In the genomic region with DNA sequence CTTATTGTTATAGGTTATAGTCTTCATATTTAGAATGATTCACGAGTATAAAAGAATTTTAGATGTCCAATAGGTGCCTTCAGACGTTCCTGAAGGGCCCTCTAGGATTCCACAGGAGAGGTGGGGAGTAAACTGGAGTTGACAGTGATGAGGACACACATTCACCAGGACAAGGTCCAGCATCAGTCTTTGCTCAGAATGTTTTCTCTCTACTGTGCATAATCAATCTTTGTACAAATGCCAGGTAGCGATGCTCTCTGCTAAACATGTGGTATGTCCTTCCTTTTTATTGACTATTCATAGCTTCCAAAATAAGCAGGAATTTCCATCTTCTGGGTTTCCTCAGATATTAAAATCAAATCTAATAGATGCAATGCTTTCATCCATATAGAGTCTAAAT, we compare ENCODE assay signal across 23 mouse cellular contexts. TPM values are rescaled to one million over a fixed set of nuclear protein-coding genes. Genes with fewer than 3 reads are reported as not detected.
DNase-seq lines count a peak whose midpoint lies in the region; ATAC-seq and TF ChIP-seq lines count a peak whose summit lies in the region.
"Had no signal": no experiment of that assay in that cellular context is flagged by ENCODE, and none has a peak within 500 bp of the region (broad histone marks: within the 10 kb centered on the region; RNA-seq: fewer than 3 reads in every experiment).

No protein-coding gene starts in this region.

- no peaks in the 10 kb centered on the region for H3K79me2 ChIP-seq in liver, adult 2 months (ENCODE audit: control insufficient read depth, insufficient read depth, low read length)
- H3K79me2 ChIP-seq in MEL (ENCODE audit: control insufficient read depth, insufficient read depth, low read length, poor library complexity) = no peaks in the 10 kb centered on the region

- ATAC-seq in liver, embryonic 11.5 days (replicated peaks; ENCODE audit: low FRiP score) = no peak
- ATAC-seq in liver, embryonic 16.5 days (ENCODE audit: low read depth) = peak; percentile 71
- peak; percentile 94 for ATAC-seq in liver, postnatal 0 days
- no peak for ATAC-seq in liver, embryonic 12.5 days
- no peak for ATAC-seq in megakaryocyte progenitor cell, adult 5-6 weeks (replicated peaks; ENCODE audit: poor library complexity)
- ATAC-seq: activated CD4-positive, CD25-positive, alpha-beta regulatory T cell, adult 4 months; CD4-positive, CD25-positive, alpha-beta regulatory T cell, adult 4 months; Patski had no signal

- TF ChIP-seq RAD21 in MEL (IDR thresholded peaks at IDR 0.05; ENCODE audit: low read depth, low read length) = no peak

- no peak overlapping the region for H3K27ac ChIP-seq in liver, adult 2 months (replicated peaks; ENCODE audit: insufficient read depth, low read depth, low read length)
- H3K27ac ChIP-seq in liver, embryonic 11.5 days (ENCODE audit: low read depth, low read length) = no peak overlapping the region
- no peak overlapping the region for H3K27ac ChIP-seq in liver, embryonic 16.5 days (ENCODE audit: low read length)
- H3K27ac ChIP-seq in liver, postnatal 0 days (ENCODE audit: low read depth) = 0 out of 2 replicates have a peak overlapping the region, but pooled peaks have one; percentile 35
- H3K27ac ChIP-seq in liver, embryonic 12.5 days = no peak overlapping the region
- peak overlapping the region; percentile 70 for H3K27ac ChIP-seq in MEL (ENCODE audit: control insufficient read depth, low read depth, low read length)

- TF ChIP-seq CTCF in liver, adult 2 months (IDR thresholded peaks at IDR 0.05; ENCODE audit: low read depth, low read length) = no peak
- TF ChIP-seq CTCF in liver, postnatal 0 days (IDR thresholded peaks at IDR 0.05; ENCODE audit: low read depth) = no peak
- no peak for TF ChIP-seq CTCF in MEL (IDR thresholded peaks at IDR 0.05 in 2 of 3, conservative IDR thresholded peaks at IDR 0.05 in 1 of 3; ENCODE audit: control insufficient read depth in 1 of 3, insufficient read depth in 1 of 3, low read depth in 2 of 3, low read length in 3 of 3, poor library complexity in 1 of 3, severe bottlenecking in 1 of 3)

- no peak overlapping the region for H3K4me3 ChIP-seq in liver, adult 2 months (ENCODE audit: insufficient read depth, low read depth, low read length)
- no peak overlapping the region for H3K4me3 ChIP-seq in liver, embryonic 11.5 days (ENCODE audit: low read depth, low read length)
- no peak overlapping the region for H3K4me3 ChIP-seq in liver, embryonic 16.5 days (ENCODE audit: low read depth, low read length)
- H3K4me3 ChIP-seq in liver, postnatal 0 days (ENCODE audit: low read depth, low read length) = no peak overlapping the region
- no peak overlapping the region for H3K4me3 ChIP-seq in liver, embryonic 12.5 days
- H3K4me3 ChIP-seq in MEL (ENCODE audit: control insufficient read depth in 1 of 2, insufficient read depth in 1 of 2, low read depth in 2 of 2, low read length in 2 of 2) = peak overlapping the region; percentile 33 to 46; a peak in 3 of 4 replicates

- WGBS in liver, adult 2 months = 16% methylated on average over 3 of the region's 3 CpGs
- 69% methylated on average over 3 of the region's 3 CpGs for WGBS in liver, embryonic 11.5 days
- WGBS in liver, embryonic 16.5 days (ENCODE audit: insufficient replicate concordance) = 34% methylated on average over 3 of the region's 3 CpGs
- WGBS in liver, postnatal 0 days (ENCODE audit: insufficient replicate concordance) = 45% methylated on average over 3 of the region's 3 CpGs
- WGBS in liver, embryonic 12.5 days (ENCODE audit: insufficient replicate concordance) = 50% methylated on average over 3 of the region's 3 CpGs

- H3K36me3 ChIP-seq in liver, adult 2 months (ENCODE audit: control insufficient read depth, insufficient read depth, low read length) = no peaks in the 10 kb centered on the region
- H3K36me3 ChIP-seq in liver, embryonic 11.5 days (ENCODE audit: control insufficient read depth, insufficient read depth, low read length) = no peaks in the 10 kb centered on the region
- H3K36me3 ChIP-seq in liver, embryonic 16.5 days (ENCODE audit: control insufficient read depth, insufficient read depth) = no peaks in the 10 kb centered on the region
- H3K36me3 ChIP-seq in liver, postnatal 0 days (replicated peaks; ENCODE audit: insufficient read depth, low read length) = no peaks in the 10 kb centered on the region
- no peaks in the 10 kb centered on the region for H3K36me3 ChIP-seq in liver, embryonic 12.5 days
- peaks cover 0 to 15% of the 10 kb centered on the region in 2 experiments; a peak in 2 of 4 replicates for H3K36me3 ChIP-seq in MEL (ENCODE audit: control insufficient read depth in 1 of 2, insufficient read depth in 2 of 2, low read length in 2 of 2)
- H3K36me3 ChIP-seq: G1E had no signal

- no peak for TF ChIP-seq POLR2A in liver, adult 2 months (IDR thresholded peaks at IDR 0.05; ENCODE audit: extremely low read depth, insufficient read depth, low read length)
- no peak for TF ChIP-seq POLR2A in MEL (IDR thresholded peaks at IDR 0.05; ENCODE audit: control insufficient read depth in 1 of 2, insufficient read depth in 1 of 2, low read depth in 1 of 2, low read length in 2 of 2, poor library complexity in 1 of 2)

- no peak for TF ChIP-seq EP300 in liver, postnatal 0 days (IDR thresholded peaks at IDR 0.05; ENCODE audit: low read depth)
- no peak for TF ChIP-seq EP300 in MEL (IDR thresholded peaks at IDR 0.05; ENCODE audit: low read depth in 1 of 2, low read length in 2 of 2)

- no peaks in the 10 kb centered on the region for H3K9me3 ChIP-seq in liver, embryonic 11.5 days (ENCODE audit: control insufficient read depth, low read length)
- no peaks in the 10 kb centered on the region for H3K9me3 ChIP-seq in liver, embryonic 16.5 days (replicated peaks; ENCODE audit: control insufficient read depth, low read length)
- no peaks in the 10 kb centered on the region for H3K9me3 ChIP-seq in liver, postnatal 0 days (ENCODE audit: low read length)
- H3K9me3 ChIP-seq in liver, embryonic 12.5 days (replicated peaks) = no peaks in the 10 kb centered on the region
- no peaks in the 10 kb centered on the region for H3K9me3 ChIP-seq in MEL (replicated peaks; ENCODE audit: insufficient read depth, low read length)
- H3K9me3 ChIP-seq: G1E had no signal

- no peak overlapping the region for H3K9ac ChIP-seq in liver, adult 2 months (ENCODE audit: low read depth, low read length)
- H3K9ac ChIP-seq in liver, embryonic 11.5 days (ENCODE audit: low read depth, low read length) = no peak overlapping the region
- no peak overlapping the region for H3K9ac ChIP-seq in liver, embryonic 16.5 days (ENCODE audit: low read depth, low read length)
- H3K9ac ChIP-seq in liver, postnatal 0 days (replicated peaks) = no peak overlapping the region
- no peak overlapping the region for H3K9ac ChIP-seq in liver, embryonic 12.5 days
- peak overlapping the region; percentile 24 for H3K9ac ChIP-seq in MEL (ENCODE audit: control insufficient read depth, low read depth, low read length, poor library complexity, severe bottlenecking)

- peak; percentile 98 for DNase-seq in liver, adult 2 months (ENCODE audit: extremely low read depth, low read depth, low spot score)
- no peak for DNase-seq in liver, embryonic 11.5 days (ENCODE audit: low spot score)
- DNase-seq in liver (no peak), MEL (ENCODE audit: low read depth, low spot score) (no peak)
- DNase-seq in liver, postnatal 0 days = no peak
- DNase-seq: adrenal gland, adult 2 months; adrenal gland, adult 8-10 months; adrenal gland, postnatal 10 days; adrenal gland, postnatal 14 days; adrenal gland, postnatal 25 days; adrenal gland, postnatal 36 days; B cell, adult 2 months; cerebellum, adult 11 months; cerebellum, adult 11-12 months; cerebellum, adult 18-20 months had no signal

- H3K4me2 ChIP-seq in liver, embryonic 11.5 days = no peak overlapping the region
- H3K4me2 ChIP-seq in liver, embryonic 16.5 days (ENCODE audit: low read depth, low read length) = no peak overlapping the region
- H3K4me2 ChIP-seq in liver, postnatal 0 days (ENCODE audit: low read depth, low read length) = no peak overlapping the region
- no peak overlapping the region for H3K4me2 ChIP-seq in liver, embryonic 12.5 days

- H3K27me3 ChIP-seq in liver, adult 2 months (ENCODE audit: control insufficient read depth, insufficient read depth, low read length) = no peaks in the 10 kb centered on the region
- H3K27me3 ChIP-seq in liver, embryonic 11.5 days (replicated peaks; ENCODE audit: control insufficient read depth, insufficient read depth, low read length) = no peaks in the 10 kb centered on the region
- H3K27me3 ChIP-seq in liver, embryonic 16.5 days (ENCODE audit: control insufficient read depth, insufficient read depth, low read depth, low read length) = no peaks in the 10 kb centered on the region
- H3K27me3 ChIP-seq in liver, postnatal 0 days (ENCODE audit: insufficient read depth, low read length) = no peaks in the 10 kb centered on the region
- peaks cover 3% of the 10 kb centered on the region; the same call in 1 of the 2 replicates for H3K27me3 ChIP-seq in liver, embryonic 12.5 days (replicated peaks)
- no peaks in the 10 kb centered on the region for H3K27me3 ChIP-seq in MEL (ENCODE audit: control insufficient read depth in 1 of 2, insufficient read depth in 2 of 2, low read length in 2 of 2)
- H3K27me3 ChIP-seq: CH12.LX, Patski had no signal

- H3K4me1 ChIP-seq in liver, adult 2 months (ENCODE audit: control insufficient read depth, insufficient read depth, low read length) = peaks cover 10% of the 10 kb centered on the region; the same call in 1 of the 2 replicates
- H3K4me1 ChIP-seq in liver, embryonic 11.5 days (replicated peaks; ENCODE audit: control insufficient read depth, insufficient read depth, low read length) = no peaks in the 10 kb centered on the region
- H3K4me1 ChIP-seq in liver, embryonic 16.5 days (ENCODE audit: control insufficient read depth, low read depth, low read length) = no peaks in the 10 kb centered on the region
- 0 out of 2 replicates have a peak, but pooled peaks cover 4% of the 10 kb centered on the region for H3K4me1 ChIP-seq in liver, postnatal 0 days (ENCODE audit: insufficient read depth)
- H3K4me1 ChIP-seq in liver, embryonic 12.5 days = no peaks in the 10 kb centered on the region
- peaks cover 2 to 7% of the 10 kb centered on the region in 2 experiments; a peak in 2 of 4 replicates for H3K4me1 ChIP-seq in MEL (ENCODE audit: control insufficient read depth in 1 of 2, insufficient read depth in 2 of 2, low read length in 2 of 2)

RNA-seq across cellular contexts. Expression of a gene that starts 8.7 kb away (rescaled TPM):
- total RNA-seq in liver, adult 2 months (2014; rRNA removed) = 23.5 and 30.3 TPM in 2 replicates
- 4.4 and 6.3 TPM in 2 replicates for polyA plus RNA-seq in liver, adult 2 months (2012; rRNA removed)
- 1.1 and 1.5 TPM in 2 replicates for polyA plus RNA-seq in liver, embryonic 11.5 days (2014; fragmentation: Nextera tagmentation; extraction: Ambion mirVana)
- 1.2 and 1.4 TPM in 2 replicates for polyA plus RNA-seq in liver, embryonic 16.5 days (2015; fragmentation: Nextera tagmentation; extraction: Ambion mirVana)
- polyA plus RNA-seq in liver, postnatal 0 days (2015; fragmentation: Nextera tagmentation; extraction: Ambion mirVana) = 2.5 and 3.2 TPM in 2 replicates
- polyA plus RNA-seq in liver, embryonic 12.5 days (2016; fragmentation: Nextera tagmentation; extraction: Ambion mirVana) = 0.72 and 0.91 TPM in 2 replicates
- total RNA-seq in MEL (2012; rRNA removed) = 0.69 and 0.82 TPM in 2 replicates
- 1 to 10 TPM in 1 of 2 experiments, not detected in 1; 2.0 TPM for polyA plus RNA-seq in MEL (2012; ENCODE audit: insufficient read depth in 1 of 2, insufficient read length in 2 of 2, low read depth in 1 of 2, low replicate concordance in 2 of 2, missing spikeins in 1 of 2)
- 6.8 and 7.2 TPM in 2 replicates for total RNA-seq in megakaryocyte progenitor cell, adult 5-6 weeks (2015)
- total RNA-seq in megakaryocyte progenitor cell, adult 5-6 weeks (2017) = 1.2 and 1.9 TPM in 2 replicates

Comparison
In these comparisons a context has a peak if more than half of its experiments do, and no peak if none do; other contexts are left out.
1. H3K27ac ChIP-seq: peak in liver, postnatal 0 days (single experiment) and MEL (single experiment); none in liver, adult 2 months (single experiment), liver, embryonic 11.5 days (single experiment), liver, embryonic 16.5 days (single experiment) and liver, embryonic 12.5 days (single experiment).
2. ATAC-seq: peak in liver, embryonic 16.5 days (single experiment) and liver, postnatal 0 days (single experiment); none in liver, embryonic 11.5 days (single experiment), liver, embryonic 12.5 days (single experiment) and megakaryocyte progenitor cell, adult 5-6 weeks (single experiment).
3. H3K4me3 ChIP-seq: peak in MEL (2 of 2); none in liver, adult 2 months (single experiment), liver, embryonic 11.5 days (single experiment), liver, embryonic 16.5 days (single experiment), liver, postnatal 0 days (single experiment) and liver, embryonic 12.5 days (single experiment).